In the genomic region with DNA sequence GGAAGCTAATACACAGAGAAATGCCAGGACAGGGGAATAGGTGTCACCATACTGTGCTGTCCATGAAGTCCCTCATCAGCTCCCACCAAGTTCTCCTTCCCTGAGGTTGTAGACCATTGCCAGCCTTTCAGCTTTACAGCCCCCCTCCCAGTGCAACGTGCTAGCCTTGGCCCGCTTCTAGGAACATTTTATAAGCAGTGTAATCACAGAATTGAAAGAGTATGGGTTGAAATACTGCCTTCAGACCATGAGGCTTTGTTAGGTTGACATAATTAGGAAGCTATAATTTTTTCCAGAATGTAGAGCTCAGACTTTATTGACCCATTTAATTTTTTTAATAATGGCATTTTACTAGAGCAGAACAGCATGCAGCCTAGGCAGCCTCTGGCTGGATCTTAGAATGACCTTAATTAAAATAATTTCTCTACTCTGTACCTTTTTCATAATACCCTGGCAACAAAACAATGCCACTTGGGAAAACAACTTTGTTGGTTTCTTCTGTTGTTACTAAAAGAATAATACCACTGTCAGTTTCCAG, we compare ENCODE assay signal across 17 mouse cellular contexts.
"Had no signal": no experiment of that assay in that cellular context is flagged by ENCODE, and none has a peak within 500 bp of the region (broad histone marks: within the 10 kb centered on the region; RNA-seq: fewer than 3 reads in every experiment).

No protein-coding gene starts in this region.

- ATAC-seq: intestine, postnatal 0 days; lung, postnatal 0 days; midbrain, embryonic 13.5 days had no signal

- H3K9ac ChIP-seq: liver, embryonic 15.5 days; midbrain, embryonic 13.5 days; neural tube, embryonic 12.5 days had no signal

- DNase-seq: kidney, adult 9 months; kidney, postnatal 36 days; layer of hippocampus, adult 9-11 months; layer of hippocampus, postnatal 36 days; lung, adult 2 months; lung, postnatal 36 days; right cerebral cortex, adult 18-20 months; right cerebral cortex, postnatal 25 days; thymus, postnatal 36 days had no signal

- H3K4me1 ChIP-seq: liver, embryonic 15.5 days; midbrain, embryonic 13.5 days; neural tube, embryonic 12.5 days had no signal

- H3K36me3 ChIP-seq: liver, embryonic 15.5 days; midbrain, embryonic 13.5 days; neural tube, embryonic 12.5 days had no signal

- H3K4me3 ChIP-seq: liver, embryonic 15.5 days; midbrain, embryonic 13.5 days; myocyte; neural tube, embryonic 12.5 days had no signal

- H3K27ac ChIP-seq: kidney, postnatal 0 days; liver, embryonic 15.5 days; midbrain, embryonic 13.5 days; neural tube, embryonic 12.5 days had no signal

- H3K4me2 ChIP-seq: liver, embryonic 11.5 days; liver, embryonic 15.5 days; midbrain, embryonic 13.5 days; neural tube, embryonic 12.5 days had no signal

- H3K27me3 ChIP-seq: liver, embryonic 15.5 days; midbrain, embryonic 13.5 days; neural tube, embryonic 12.5 days had no signal

- H3K9me3 ChIP-seq: liver, embryonic 15.5 days; midbrain, embryonic 13.5 days; neural tube, embryonic 12.5 days had no signal
